Mouse (Mus musculus): ENCODE measurements around the gene Mgea5. TPM values are rescaled to one million over a fixed set of nuclear protein-coding genes. Genes with fewer than 3 reads are reported as not detected.

Mgea5 gene
- polyA plus RNA-seq, 1 experiment from 2014 or later: 86.3 TPM

GRCm38 (mm10) chr19:45796879-45797278 is 13.2 kb upstream of the Mgea5 start:
- no peak for TF ChIP-seq CTCF (IDR thresholded peaks at IDR 0.05)
- no peaks in the 10 kb centered on the region for H3K27me3 ChIP-seq
- ATAC-seq: no peak
- in situ Hi-C loops (cut with MboI; ENCODE audit: low pct_unique_long_range_greater_than_20kb): no loop called here
- CTCF ChIA-PET: no interaction called here
- POLR2A ChIA-PET: no interaction called here
- DNase-seq (ENCODE audit: low read depth, low spot score): no peak

GRCm38 (mm10) chr19:45796061-45796556 is 12.5 kb upstream of the Mgea5 start:
- H3K27me3 ChIP-seq: no peaks in the 10 kb centered on the region
- DNase-seq (ENCODE audit: low read depth, low spot score): no peak
- in situ Hi-C loops (cut with MboI; ENCODE audit: low pct_unique_long_range_greater_than_20kb): no loop called here
- TF ChIP-seq CTCF (IDR thresholded peaks at IDR 0.05): no peak
- CTCF ChIA-PET: interaction anchor here (1.4 kb wide), 1 partner anchor 9 kb away, joined by 8 read pairs; no protein-coding TSS in a partner anchor
- POLR2A ChIA-PET: interaction anchor here (0.7 to 0.8 kb wide), 2 partner anchors 16 to 80 kb away, joined by 3 read pairs; no protein-coding TSS in a partner anchor
- ATAC-seq: no peak

DNA sequence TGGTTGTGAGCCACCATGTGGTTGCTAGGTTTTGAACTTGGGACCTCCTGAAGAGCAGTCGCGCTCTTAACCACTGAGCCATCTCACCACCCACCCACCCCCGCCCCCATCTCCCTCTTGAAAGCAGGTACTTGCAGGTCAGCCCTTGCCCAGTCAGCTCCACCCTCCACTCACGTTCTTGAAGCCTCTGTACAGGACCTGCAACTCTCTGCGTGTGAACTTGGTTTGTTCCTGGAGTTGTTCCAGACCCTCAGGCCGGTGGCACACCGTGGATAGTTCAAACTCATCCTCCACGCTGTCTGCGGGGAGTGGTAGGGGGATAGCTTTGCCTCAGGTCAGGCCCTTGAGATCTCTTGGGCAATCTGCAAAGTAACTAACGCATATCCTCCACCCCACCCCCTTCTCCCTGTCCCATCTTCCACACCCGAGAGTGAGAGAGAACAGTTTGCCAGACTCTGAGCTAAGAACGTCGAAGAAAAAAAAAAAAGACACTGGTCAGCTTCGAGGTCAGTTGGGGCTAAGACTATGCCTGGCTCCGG is 11.8 kb upstream of the Mgea5 start:
- no peak for TF ChIP-seq CTCF (IDR thresholded peaks at IDR 0.05)
- ATAC-seq (no peak), DNase-seq (ENCODE audit: low read depth, low spot score) (no peak)
- H3K27me3 ChIP-seq: no peaks in the 10 kb centered on the region
- POLR2A ChIA-PET: interaction anchor here (0.7 to 0.8 kb wide), 2 partner anchors 16 to 79 kb away, joined by 3 read pairs; no protein-coding TSS in a partner anchor
- CTCF ChIA-PET: interaction anchor here (0.7 to 1.4 kb wide), 2 partner anchors 10 to 31 kb away, joined by 3 to 8 read pairs; no protein-coding TSS in a partner anchor
- in situ Hi-C loops (cut with MboI; ENCODE audit: low pct_unique_long_range_greater_than_20kb): no loop called here

- no peak for TF ChIP-seq CTCF (IDR thresholded peaks at IDR 0.05)
- ChIA-PET CTCF (interaction anchor here (0.7 kb wide), 1 partner anchor 32 kb away, joined by 3 read pairs; no protein-coding TSS in a partner anchor), POLR2A (no interaction called here)
- H3K27me3 ChIP-seq: no peaks in the 10 kb centered on the region
- DNase-seq (ENCODE audit: low read depth, low spot score) (no peak), ATAC-seq (no peak)
- in situ Hi-C loops (cut with MboI; ENCODE audit: low pct_unique_long_range_greater_than_20kb): no loop called here
These were observed 11.1 kb upstream of the Mgea5 start for GRCm38 (mm10) chr19:45794718-45795117.

DNA sequence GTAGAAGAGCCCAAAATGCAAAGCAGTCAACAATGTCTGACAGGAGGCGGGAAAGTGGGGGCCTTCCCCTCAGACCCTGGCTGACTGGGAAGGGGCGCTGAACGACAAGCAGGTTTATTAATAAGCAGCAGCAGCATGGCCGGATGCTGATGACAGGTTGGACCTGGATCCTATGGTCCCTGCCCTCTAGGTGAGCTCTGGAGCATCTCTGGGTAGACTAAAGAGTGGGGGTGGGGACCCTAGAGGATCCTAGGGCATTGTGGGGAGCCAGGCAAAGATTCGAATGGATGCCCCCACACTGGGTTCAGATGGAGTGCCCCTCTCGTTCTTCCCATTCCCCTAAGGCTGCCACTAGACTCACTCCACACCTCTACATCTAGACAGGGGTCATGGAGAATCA is 8.8 kb upstream of the Mgea5 start:
- H3K27me3 ChIP-seq: no peaks in the 10 kb centered on the region
- CTCF ChIA-PET: no interaction called here
- no peak for TF ChIP-seq CTCF (IDR thresholded peaks at IDR 0.05)
- DNase-seq (ENCODE audit: low read depth, low spot score) (no peak), ATAC-seq (no peak)
- POLR2A ChIA-PET: no interaction called here
- in situ Hi-C loops (cut with MboI; ENCODE audit: low pct_unique_long_range_greater_than_20kb): no loop called here

DNA sequence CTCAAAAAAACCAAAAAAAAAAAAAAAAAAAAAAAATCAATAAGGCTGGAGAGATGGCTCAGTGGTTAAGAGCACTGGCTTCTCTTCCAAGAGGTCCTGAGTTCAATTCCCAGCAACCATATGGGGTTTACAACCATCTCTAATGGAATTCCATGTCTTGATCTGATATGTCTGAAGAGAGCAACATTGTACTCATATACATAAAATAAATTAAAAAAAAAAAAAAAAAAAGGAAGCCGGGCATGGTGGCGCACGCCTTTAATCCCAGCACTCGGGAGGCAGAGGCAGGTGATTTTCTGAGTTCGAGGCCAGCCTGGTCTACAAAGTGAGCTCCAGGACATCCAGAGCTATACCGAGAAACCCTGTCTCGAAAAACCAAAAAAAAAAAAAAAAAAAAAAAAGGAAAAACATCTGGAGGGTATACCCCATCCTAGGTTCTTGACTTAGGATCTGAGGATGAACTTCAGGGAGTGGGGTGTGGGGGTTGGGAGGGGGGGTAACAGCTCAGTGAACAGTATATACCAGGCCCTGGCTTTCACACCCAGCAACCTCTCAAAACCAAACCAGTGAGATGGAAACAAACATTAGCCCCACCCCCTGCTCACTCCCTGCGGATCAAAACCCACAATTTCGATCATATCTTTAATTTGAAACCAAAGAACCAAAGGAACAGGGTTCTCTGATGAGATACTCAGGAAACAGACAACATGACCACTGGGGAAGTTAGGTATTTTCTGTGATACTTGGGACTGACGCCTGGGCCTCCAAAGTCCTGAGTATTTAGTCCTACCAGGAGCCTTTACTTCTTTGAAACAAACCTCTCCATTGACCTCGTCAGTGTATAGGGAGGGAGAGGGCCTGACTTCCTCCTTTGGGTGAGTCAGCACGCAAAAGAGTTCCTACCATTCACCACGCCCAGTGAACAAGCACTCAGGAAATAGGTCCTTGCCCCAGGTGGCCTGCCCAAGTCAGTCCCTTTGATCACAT is 6.5 kb upstream of the Mgea5 start:
- no peak for DNase-seq (ENCODE audit: low read depth, low spot score)
- in situ Hi-C loops (cut with MboI; ENCODE audit: low pct_unique_long_range_greater_than_20kb): no loop called here
- ChIA-PET CTCF (interaction anchor here (1.0 kb wide), 1 partner anchor 15 kb away, joined by 6 read pairs; no protein-coding TSS in a partner anchor), POLR2A (no interaction called here)
- ATAC-seq: no peak
- TF ChIP-seq CTCF (IDR thresholded peaks at IDR 0.05): no peak
- H3K27me3 ChIP-seq: no peaks in the 10 kb centered on the region

DNA sequence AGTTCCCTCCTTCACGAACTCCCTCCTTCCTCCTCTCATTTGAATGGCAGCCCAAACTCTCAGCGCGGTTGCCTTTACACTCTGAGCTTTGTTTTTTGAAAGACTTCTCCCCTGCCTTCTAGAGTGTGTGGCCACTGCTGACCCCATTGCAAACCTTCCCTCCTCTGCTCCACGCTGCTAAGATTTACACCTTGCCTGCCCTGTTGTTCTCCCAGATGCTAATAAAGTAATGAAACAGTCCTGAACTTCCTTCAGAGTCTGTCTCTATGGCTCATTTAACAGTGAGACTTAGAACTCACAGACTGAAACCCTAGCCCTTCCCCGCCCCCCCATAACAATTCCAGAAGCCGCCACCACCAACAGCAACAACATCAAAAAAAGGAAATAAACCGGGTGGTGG is 5.7 kb upstream of the Mgea5 start:
- ChIA-PET CTCF (interaction anchor here (1.0 kb wide), 1 partner anchor 16 kb away, joined by 6 read pairs; no protein-coding TSS in a partner anchor), POLR2A (no interaction called here)
- H3K27me3 ChIP-seq: no peaks in the 10 kb centered on the region
- no peak for DNase-seq (ENCODE audit: low read depth, low spot score)
- ATAC-seq: no peak
- TF ChIP-seq CTCF (IDR thresholded peaks at IDR 0.05): no peak
- in situ Hi-C loops (cut with MboI; ENCODE audit: low pct_unique_long_range_greater_than_20kb): no loop called here

DNA sequence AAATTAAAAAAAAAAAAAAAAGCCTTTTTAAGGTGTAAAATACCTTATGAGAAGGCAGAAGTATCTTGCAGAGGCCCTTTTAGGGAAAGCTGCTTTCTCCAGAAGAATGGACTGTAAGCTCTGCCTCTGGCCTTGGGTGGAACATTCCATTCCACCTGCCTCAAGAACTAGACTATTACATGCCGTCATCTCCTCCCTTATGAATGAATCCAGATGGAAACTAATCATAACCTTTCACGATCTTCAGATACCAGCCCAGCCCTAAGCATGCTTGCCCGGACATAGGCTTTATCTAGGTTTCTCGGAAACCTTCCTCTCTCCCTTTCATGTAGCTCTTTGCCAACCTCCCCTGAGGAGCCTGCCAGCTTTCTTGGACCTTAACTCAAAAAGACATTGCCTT is 4.7 kb upstream of the Mgea5 start:
- ATAC-seq: no peak
- CTCF ChIA-PET: no interaction called here

GRCm38 (mm10) chr19:45787450-45787849 is 3.8 kb upstream of the Mgea5 start:
- ATAC-seq (no peak), DNase-seq (ENCODE audit: low read depth, low spot score) (no peak)
- TF ChIP-seq CTCF (IDR thresholded peaks at IDR 0.05): no peak
- no peaks in the 10 kb centered on the region for H3K27me3 ChIP-seq
- ChIA-PET CTCF (interaction anchor here (1.3 kb wide), 1 partner anchor 18 kb away, joined by 4 read pairs; no protein-coding TSS in a partner anchor), POLR2A (interaction anchor here (0.6 kb wide), 1 partner anchor 662 kb away, joined by 4 read pairs; no protein-coding TSS in a partner anchor)
- in situ Hi-C loops (cut with MboI; ENCODE audit: low pct_unique_long_range_greater_than_20kb): no loop called here

More for the DNA sequence above, 4.7 kb upstream of the Mgea5 start:
- no peak for TF ChIP-seq CTCF (IDR thresholded peaks at IDR 0.05)
- no peaks in the 10 kb centered on the region for H3K27me3 ChIP-seq
- POLR2A ChIA-PET: interaction anchor here (0.9 kb wide), 1 partner anchor 115 kb away, joined by 3 read pairs; no protein-coding TSS in a partner anchor
- in situ Hi-C loops (cut with MboI; ENCODE audit: low pct_unique_long_range_greater_than_20kb): no loop called here
- no peak for DNase-seq (ENCODE audit: low read depth, low spot score)

- no peak for ATAC-seq
- ChIA-PET POLR2A (interaction anchor here (0.6 kb wide), 1 partner anchor 258 kb away, joined by 3 read pairs; no protein-coding TSS in a partner anchor), CTCF (no interaction called here)
- H3K27me3 ChIP-seq: no peaks in the 10 kb centered on the region
- no peak for DNase-seq (ENCODE audit: low read depth, low spot score)
- in situ Hi-C loops (cut with MboI; ENCODE audit: low pct_unique_long_range_greater_than_20kb): no loop called here
- no peak for TF ChIP-seq CTCF (IDR thresholded peaks at IDR 0.05)
These were observed 1.8 kb upstream of the Mgea5 start for GRCm38 (mm10) chr19:45785470-45785869.

All from Patski (cell line).